ENCODE assay signal across 8 mouse cellular contexts in the genomic region with DNA sequence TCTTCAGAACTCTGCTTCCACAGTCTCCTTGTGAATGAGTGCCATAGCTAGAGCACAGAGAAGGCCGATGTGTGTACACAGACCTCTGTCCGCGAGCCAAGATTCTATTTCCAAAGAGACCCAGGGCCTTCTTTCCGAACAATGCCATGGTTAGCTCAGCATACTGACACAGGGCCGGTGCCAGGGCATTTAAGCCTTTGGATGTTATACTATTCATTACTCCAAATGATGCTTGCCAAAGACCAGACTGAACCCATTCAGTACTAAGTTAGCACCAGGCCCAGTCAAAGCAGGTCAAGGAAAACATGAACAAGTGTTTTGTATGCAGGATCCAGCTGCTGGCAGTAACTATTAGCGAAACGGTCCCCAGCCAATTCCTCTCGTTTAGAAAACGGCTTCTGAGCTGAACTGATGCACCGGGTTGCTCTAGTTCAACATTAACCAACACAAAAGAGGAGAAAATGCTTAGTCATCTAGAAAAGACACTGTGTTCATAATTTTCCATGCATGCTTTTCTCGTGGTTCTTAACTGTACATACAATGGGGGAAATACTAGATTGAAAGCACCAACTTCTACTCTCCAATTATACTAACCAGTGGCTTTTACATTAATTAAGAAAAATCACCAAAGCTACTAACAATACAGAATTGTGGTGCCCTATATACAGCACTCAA.
DNase-seq lines count a peak whose midpoint lies in the region; ATAC-seq lines count a peak whose summit lies in the region.

No protein-coding gene starts in this region.

- no peak for ATAC-seq in heart, embryonic 12.5 days (ENCODE audit: insufficient number of reproducible peaks, low FRiP score)
- ATAC-seq in midbrain, embryonic 15.5 days (replicated peaks), result peak; percentile 82

- no peaks in the 10 kb centered on the region for H3K27me3 ChIP-seq in heart, embryonic 12.5 days (replicated peaks)
- no peaks in the 10 kb centered on the region for H3K27me3 ChIP-seq in midbrain, embryonic 15.5 days (replicated peaks)

- DNase-seq in heart, adult 18-20 months, result peak; percentile 53 to 58
- peak; percentile 61 for DNase-seq in cerebellum, adult 9-11 months
- peak; percentile 40 to 43 for DNase-seq in heart, adult 9 months (ENCODE audit: low spot score in 2 of 2)
- peak; percentile 62 to 74 for DNase-seq in layer of hippocampus, postnatal 36 days
- DNase-seq in thymus, postnatal 0 days (ENCODE audit: low spot score), result no peak
- no peak for DNase-seq in urinary bladder, adult 18-20 months (ENCODE audit: low spot score in 2 of 2)

- no peak overlapping the region for H3K4me2 ChIP-seq in heart, embryonic 12.5 days
- no peak overlapping the region for H3K4me2 ChIP-seq in midbrain, embryonic 15.5 days

- no peak overlapping the region for H3K4me3 ChIP-seq in heart, embryonic 12.5 days
- H3K4me3 ChIP-seq in midbrain, embryonic 15.5 days, result no peak overlapping the region

- H3K36me3 ChIP-seq in heart, embryonic 12.5 days, result no peaks in the 10 kb centered on the region
- H3K36me3 ChIP-seq in midbrain, embryonic 15.5 days (replicated peaks), result no peaks in the 10 kb centered on the region

- peaks cover 20% of the 10 kb centered on the region for H3K4me1 ChIP-seq in heart, embryonic 12.5 days (replicated peaks)
- H3K4me1 ChIP-seq in midbrain, embryonic 15.5 days, result peaks cover 14% of the 10 kb centered on the region; the same call in 1 of the 2 replicates

- H3K9ac ChIP-seq in heart, embryonic 12.5 days, result no peak overlapping the region
- no peak overlapping the region for H3K9ac ChIP-seq in midbrain, embryonic 15.5 days

- no peaks in the 10 kb centered on the region for H3K9me3 ChIP-seq in heart, embryonic 12.5 days (replicated peaks)
- H3K9me3 ChIP-seq in midbrain, embryonic 15.5 days, result no peaks in the 10 kb centered on the region

- 88% methylated on average over 11 of the region's 11 CpGs for WGBS in heart, embryonic 12.5 days
- WGBS in midbrain, embryonic 15.5 days, result 41% methylated on average over 11 of the region's 11 CpGs

- H3K27ac ChIP-seq in heart, embryonic 12.5 days (ENCODE audit: poor library complexity, severe bottlenecking), result no peak overlapping the region
- H3K27ac ChIP-seq in midbrain, embryonic 15.5 days, result no peak overlapping the region

Comparison
In these comparisons a context has a peak if more than half of its experiments do, and no peak if none do; other contexts are left out.
1. DNase-seq: peak in heart, adult 18-20 months (2 of 2), cerebellum, adult 9-11 months (single experiment), heart, adult 9 months (2 of 2) and layer of hippocampus, postnatal 36 days (2 of 2); none in thymus, postnatal 0 days (single experiment) and urinary bladder, adult 18-20 months (0 of 2).